Mouse (Mus musculus): ENCODE data around the gene Sh3pxd2b. TPM values are rescaled to one million over a fixed set of nuclear protein-coding genes. Genes with fewer than 3 reads are reported as not detected.

Sh3pxd2b gene
- total RNA-seq, 2 experiments from 2014 or later = 14.9 to 17.2 TPM

GRCm38 (mm10) chr11:32425043-32425658 is 77.5 kb downstream of the Sh3pxd2b start:
- no peak for DNase-seq

- DNase-seq = no peak
These were observed 79.9 kb downstream of the Sh3pxd2b start for GRCm38 (mm10) chr11:32427537-32427936.

DNA sequence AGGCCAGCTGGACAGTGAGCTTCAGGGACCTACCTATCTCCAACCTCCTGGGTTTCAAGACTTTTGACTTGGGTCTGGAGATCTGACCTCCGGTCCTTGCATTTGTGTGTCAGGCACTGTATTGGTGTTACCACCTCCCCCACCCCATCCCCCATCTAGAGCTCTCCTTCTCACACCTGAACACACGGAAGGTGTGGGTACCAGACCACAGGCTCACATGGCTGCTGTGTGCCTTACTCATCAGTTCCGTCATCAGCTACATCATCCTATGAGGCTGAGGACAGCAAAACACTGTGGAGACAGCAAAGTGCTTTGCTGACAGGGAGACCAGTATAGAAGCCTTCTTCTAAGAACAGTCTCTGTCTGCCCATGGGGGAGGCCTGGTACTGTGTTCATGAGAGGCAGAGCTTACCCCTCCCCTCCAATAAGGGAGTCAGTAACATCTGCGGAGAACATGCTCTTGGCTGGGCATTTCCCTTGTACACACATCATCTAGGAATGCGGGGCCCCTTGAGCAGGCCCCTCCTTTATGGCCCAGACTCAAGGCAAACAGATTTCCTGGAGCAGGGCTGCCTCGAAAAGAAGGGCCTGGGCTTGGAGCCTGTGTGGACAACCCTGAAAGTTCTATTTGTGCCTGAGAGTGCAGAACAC is 87.9 kb downstream of the Sh3pxd2b start:
- peak; percentile 45 for DNase-seq

- DNase-seq = no peak
These were observed 95.0 kb downstream of the Sh3pxd2b start for GRCm38 (mm10) chr11:32442576-32442975.

DNA sequence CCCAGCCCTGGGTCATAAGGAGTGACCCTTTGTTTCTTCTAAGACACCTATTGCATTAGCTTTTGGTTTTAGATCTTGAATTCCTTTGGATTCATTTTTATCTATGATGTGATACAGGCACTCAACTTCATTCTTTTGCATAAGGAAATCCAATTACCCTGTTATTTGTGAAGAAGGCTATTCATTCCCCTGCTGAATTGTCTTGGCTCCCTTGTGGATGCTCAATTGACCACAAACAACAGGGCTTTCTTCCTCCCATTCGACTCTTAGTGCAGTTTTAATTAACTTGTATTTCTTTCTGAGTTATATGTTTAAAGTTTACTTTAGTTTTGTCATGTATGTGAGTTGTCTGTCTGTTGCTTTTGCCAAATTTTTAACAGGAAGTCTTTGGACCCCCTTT is 96.6 kb downstream of the Sh3pxd2b start:
- no peak for DNase-seq

GRCm38 (mm10) chr11:32445135-32445534 is 97.5 kb downstream of the Sh3pxd2b start:
- DNase-seq = no peak

GRCm38 (mm10) chr11:32445637-32446226 is 98.1 kb downstream of the Sh3pxd2b start:
- DNase-seq = no peak

DNA sequence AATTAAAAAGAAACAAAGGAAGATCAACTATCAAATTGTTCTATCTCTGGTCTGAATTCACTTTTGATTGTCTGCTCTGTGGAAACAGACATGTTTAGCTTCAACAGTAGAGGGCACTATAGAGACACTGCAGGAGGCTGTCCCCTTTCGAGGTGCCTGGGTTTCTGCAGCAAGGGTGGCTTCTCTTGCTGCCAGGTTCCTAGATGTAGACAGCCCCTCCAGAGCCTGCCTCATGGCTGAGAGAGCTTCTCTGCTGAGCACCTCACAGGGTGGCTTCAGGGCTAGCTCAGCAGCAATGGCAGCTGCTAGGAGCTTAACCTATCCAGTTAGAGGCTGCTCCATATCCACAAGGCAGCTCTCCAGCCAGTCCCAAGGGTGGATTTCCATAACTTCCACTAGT is 102.6 kb downstream of the Sh3pxd2b start:
- peak; percentile 53 for DNase-seq

DNA sequence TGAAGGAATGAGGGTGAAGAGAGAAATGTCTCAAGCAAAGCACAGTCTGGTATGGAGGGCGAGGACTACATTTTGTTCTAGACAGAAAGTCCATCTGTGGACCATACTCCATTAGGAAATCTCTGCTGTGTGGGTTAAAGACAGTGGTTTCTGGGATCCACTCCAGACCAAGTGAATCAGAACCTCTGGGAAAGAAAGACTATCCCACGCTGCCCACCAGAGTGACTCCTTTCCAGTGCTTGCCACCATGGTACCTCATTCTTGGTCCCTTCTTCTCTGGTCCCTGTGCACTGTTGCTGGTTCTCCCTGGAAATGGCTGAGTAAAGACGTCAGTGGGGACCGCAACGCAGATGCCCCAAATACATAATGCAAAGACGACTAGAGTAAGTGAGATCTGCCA is 103.7 kb downstream of the Sh3pxd2b start:
- DNase-seq = no peak

GRCm38 (mm10) chr11:32452745-32453144 is 105.1 kb downstream of the Sh3pxd2b start:
- DNase-seq = no peak

- no peak for DNase-seq
These were observed 105.8 kb downstream of the Sh3pxd2b start for GRCm38 (mm10) chr11:32453353-32453915.

- no peak for DNase-seq
These were observed 106.7 kb downstream of the Sh3pxd2b start for GRCm38 (mm10) chr11:32454231-32454799.

DNA sequence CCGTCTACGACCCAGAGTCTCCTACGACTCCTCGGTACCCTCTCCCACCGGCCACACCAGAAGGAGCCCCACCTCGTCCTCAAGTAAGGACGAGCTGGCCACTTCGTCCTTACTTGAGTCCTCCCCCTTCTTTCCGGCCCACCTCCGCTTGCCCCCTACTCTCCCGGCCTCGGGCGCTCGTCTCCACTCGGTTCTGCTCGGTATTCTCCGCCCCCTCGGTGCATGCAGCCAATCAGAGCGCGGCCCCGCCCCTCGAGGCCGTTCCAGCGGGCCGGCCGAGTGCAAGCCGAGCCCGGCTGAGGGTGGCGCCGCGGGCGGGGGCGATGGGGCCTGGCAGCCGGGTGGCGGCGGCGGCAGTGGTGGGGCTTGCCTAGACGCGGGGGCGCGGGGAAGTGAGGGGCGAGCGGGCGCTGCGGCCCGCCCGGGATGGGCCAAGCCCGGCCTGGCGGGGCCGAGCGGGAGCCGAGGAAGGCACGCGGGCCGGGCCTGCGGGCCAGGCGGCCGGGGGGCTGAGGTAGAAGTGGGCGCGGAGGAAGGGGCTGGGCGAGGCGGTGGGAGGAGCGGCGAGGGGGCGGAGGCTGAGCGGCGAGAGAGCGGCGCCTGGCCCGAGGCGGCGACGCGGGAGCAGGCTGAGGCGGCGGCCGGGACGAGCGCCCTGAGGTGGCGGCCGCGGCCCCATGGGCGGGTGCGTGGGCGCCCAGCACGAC is 107.3 kb downstream of the Sh3pxd2b start, which contains the start of gene Ubtd2:
Ubtd2 (plus strand) TSS at position 571 of the 707 bp plus-strand sequence.
- peak; percentile 99 for DNase-seq

DNA sequence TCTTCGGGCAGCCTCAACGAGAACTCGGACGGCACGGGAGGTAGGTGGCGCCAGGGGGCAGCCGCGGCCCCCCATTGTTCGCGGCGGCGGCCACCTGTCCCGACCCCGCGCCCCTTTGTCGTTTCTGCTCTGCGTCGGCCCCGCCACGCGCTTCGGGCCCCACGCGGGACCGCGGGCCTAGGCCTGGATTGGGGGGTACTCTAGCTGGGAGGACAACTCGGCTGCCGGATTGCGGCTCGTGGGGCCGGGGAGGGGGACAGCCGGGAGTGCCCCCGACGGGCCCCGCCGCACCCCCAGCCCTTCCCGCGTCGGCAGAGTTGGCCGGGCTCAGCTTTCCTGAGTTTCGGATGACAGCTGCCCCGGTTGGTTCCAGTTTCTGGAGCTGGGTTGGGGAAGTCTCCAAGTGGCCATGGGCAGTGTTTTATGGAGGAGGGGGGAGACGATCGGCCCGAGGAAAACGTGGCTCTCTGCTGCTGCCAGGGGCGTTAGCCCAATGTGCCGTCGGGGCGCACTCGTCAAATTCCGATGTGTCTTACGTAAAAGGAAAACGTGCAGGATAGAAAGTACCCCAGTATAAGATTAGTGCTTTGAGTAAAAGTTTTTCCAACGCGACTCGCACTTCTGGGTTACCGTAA is 108.0 kb downstream of the Sh3pxd2b start:
- peak; percentile 56 for DNase-seq

GRCm38 (mm10) chr11:32456356-32456755 is 108.7 kb downstream of the Sh3pxd2b start:
- DNase-seq = no peak

- DNase-seq = no peak
These were observed 116.7 kb downstream of the Sh3pxd2b start for GRCm38 (mm10) chr11:32464282-32464681.

- no peak for DNase-seq
These were observed 124.3 kb downstream of the Sh3pxd2b start for GRCm38 (mm10) chr11:32471925-32472324.

- no peak for DNase-seq
These were observed 127.1 kb downstream of the Sh3pxd2b start for GRCm38 (mm10) chr11:32474725-32475124.

DNA sequence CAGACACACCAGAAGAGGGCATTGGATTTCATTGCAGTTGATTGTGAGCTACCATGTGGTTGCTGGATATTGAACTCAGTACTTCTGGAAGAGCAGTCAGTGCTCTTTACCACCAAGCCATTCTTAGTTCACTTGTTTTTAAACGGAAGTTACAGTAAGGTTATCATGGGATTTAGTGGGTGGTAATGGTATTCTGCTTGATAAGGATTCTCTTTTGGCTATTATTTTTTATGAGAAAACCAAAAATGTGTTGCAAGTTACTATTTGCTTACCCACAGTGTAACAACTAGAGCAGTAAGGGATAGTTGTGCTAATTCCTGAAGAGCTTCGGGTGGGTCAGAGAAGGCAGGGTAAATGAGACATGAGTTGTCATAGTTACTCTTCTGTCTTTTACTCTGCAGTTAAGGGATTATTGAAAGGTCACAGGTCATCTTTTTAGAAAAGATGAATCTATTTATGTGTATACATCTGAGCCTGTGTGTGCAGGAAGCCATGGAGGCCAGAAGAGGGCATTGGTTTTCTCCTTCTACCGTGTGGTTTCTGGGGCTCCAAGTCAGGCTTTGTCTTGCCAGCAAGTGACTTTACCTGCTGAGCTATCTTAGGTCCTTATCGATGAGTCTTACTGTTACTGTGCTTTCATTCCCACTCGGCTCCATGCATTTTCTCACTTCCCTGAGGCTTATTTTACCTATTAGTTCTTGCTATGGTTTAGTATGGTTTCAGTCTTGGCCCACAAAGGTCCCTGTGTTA is 128.0 kb downstream of the Sh3pxd2b start:
- DNase-seq = no peak

Data from adrenal gland, postnatal 10 days (tissue).